Mouse (Mus musculus) heart, embryonic 14.5 days (tissue): Measurements from ENCODE around the gene Sirt6. TPM values are rescaled to one million over a fixed set of nuclear protein-coding genes. Genes with fewer than 3 reads are reported as not detected.

Experiments
- ATAC-seq: fragments of 200-750 bp; cut with Nextera tagmentation; 2 replicates; pipeline ENCODE4 v1.8.0; 2017; ENCODE audit warnings: low read depth, moderate TSS enrichment; ENCODE audit not compliant: insufficient number of reproducible peaks, insufficient read depth, low FRiP score
- H3K27ac ChIP-seq, 2 experiments: fragments of 200-500 bp in 1 of 2; fragments of 300-500 bp in 1 of 2; sonication (generic) in 1 of 2; replicated peaks in 1 of 2; 2 replicates each; pipeline ENCODE4 v1.5.1; 2012 to 2014; ENCODE audit warnings: low read depth in 2 of 2, low read length in 2 of 2, control low read depth in 1 of 2, mild to moderate bottlenecking in 1 of 2, mixed read lengths in 1 of 2; ENCODE audit not compliant: control insufficient read depth in 1 of 2, insufficient read depth in 1 of 2
- H3K27me3 ChIP-seq: fragments of 300-500 bp; sonication (generic); 2 replicates; pipeline ENCODE4 v1.6.1; 2014; ENCODE audit warnings: mild to moderate bottlenecking, low read length, control low read depth; ENCODE audit not compliant: control insufficient read depth, insufficient read depth
- H3K36me3 ChIP-seq: fragments of 300-500 bp; sonication (generic); 2 replicates; pipeline ENCODE4 v1.6.1; 2014; ENCODE audit warnings: mild to moderate bottlenecking, control low read depth, low read length, mixed read lengths; ENCODE audit not compliant: control insufficient read depth, insufficient read depth
- H3K4me1 ChIP-seq, 2 experiments: fragments of 200-500 bp in 1 of 2; fragments of 300-500 bp in 1 of 2; sonication (generic) in 1 of 2; 2 replicates each; pipeline ENCODE4 v1.6.1; 2012 to 2014; ENCODE audit warnings: low read length in 2 of 2, control low read depth in 1 of 2, mixed read lengths in 1 of 2; ENCODE audit not compliant: control insufficient read depth in 2 of 2, insufficient read depth in 2 of 2
- H3K4me2 ChIP-seq: fragments of 300-500 bp; sonication (generic); 2 replicates; pipeline ENCODE4 v1.6.1; 2014; ENCODE audit warnings: mild to moderate bottlenecking, low read length
- H3K4me3 ChIP-seq, 2 experiments: fragments of 200-500 bp in 1 of 2; fragments of 300-500 bp in 1 of 2; sonication (generic) in 1 of 2; 2 replicates each; pipeline ENCODE4 v1.5.1; 2012 to 2014; ENCODE audit warnings: low read length in 2 of 2, mild to moderate bottlenecking in 2 of 2, control low read depth in 1 of 2, low read depth in 1 of 2, moderate library complexity in 1 of 2; ENCODE audit not compliant: control insufficient read depth in 1 of 2, insufficient read depth in 1 of 2
- H3K9ac ChIP-seq: fragments of 300-500 bp; sonication (generic); 2 replicates; pipeline ENCODE4 v1.6.1; 2014; ENCODE audit warnings: mild to moderate bottlenecking, low read length
- H3K9me3 ChIP-seq: fragments of 300-500 bp; sonication (generic); 2 replicates; pipeline ENCODE4 v1.6.1; 2016; ENCODE audit warnings: low read length, control low read depth; ENCODE audit not compliant: control insufficient read depth
- WGBS: fragments of 180-500 bp; shearing (Covaris S2); extraction: QIAGEN DNeasy Blood & Tissue Kit; methylation state at CpG from one replicate; pipeline ENCODE4 v1.1.7; 2014; 5-methylcytosine and 5-hydroxymethylcytosine counted together
- polyA plus RNA-seq: library from polyadenylated mRNA; unstranded; fragments of >200 nt; fragmentation: Nextera tagmentation; extraction: Ambion mirVana; gene quantifications from 2 replicates; pipeline ENCODE4 v1.2.1, GENCODE M21; 2014

Gene Sirt6
- polyA plus RNA-seq, 1 experiment from 2014 or later, result 23.9 TPM

- H3K27ac ChIP-seq, result no peak overlapping the region
- WGBS, result 56% methylated on average over 9 of the region's 9 CpGs
- peaks cover 5% of the 10 kb centered on the region; the same call in 1 of the 2 replicates for H3K27me3 ChIP-seq
- H3K4me2 ChIP-seq, result no peak overlapping the region
- H3K9me3 ChIP-seq, result no peaks in the 10 kb centered on the region
- H3K9ac ChIP-seq, result no peak overlapping the region
- peaks cover 37% of the 10 kb centered on the region for H3K36me3 ChIP-seq
- no peak overlapping the region for H3K4me3 ChIP-seq
- ATAC-seq, result no peak
- peaks cover 11 to 15% of the 10 kb centered on the region in 2 experiments for H3K4me1 ChIP-seq
These were observed 35.8 kb downstream of the Sirt6 start for GRCm38 (mm10) chr10:81591846-81592245.

DNA sequence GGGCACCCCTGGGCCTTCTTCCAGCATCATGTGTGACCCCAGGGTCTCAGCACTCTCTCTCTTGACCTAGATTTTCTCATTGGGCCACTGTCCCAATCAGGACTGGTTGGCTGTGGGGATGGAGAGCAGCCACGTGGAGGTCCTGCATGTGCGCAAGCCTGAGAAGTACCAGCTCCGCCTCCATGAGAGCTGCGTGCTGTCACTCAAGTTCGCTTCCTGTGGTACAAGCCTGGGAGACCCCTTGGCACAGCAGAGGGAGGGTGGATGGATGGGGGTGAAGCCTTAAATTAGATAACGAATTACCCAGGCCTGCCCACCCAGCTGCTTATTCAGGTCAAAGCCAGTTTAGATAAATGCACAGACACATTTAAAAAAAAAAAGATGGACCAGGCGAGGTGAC, 38.9 kb downstream of the Sirt6 start:
- 69% methylated on average over 7 of the region's 7 CpGs for WGBS
- H3K36me3 ChIP-seq, result peaks cover 65% of the 10 kb centered on the region
- H3K9me3 ChIP-seq, result no peaks in the 10 kb centered on the region
- no peak overlapping the region for H3K27ac ChIP-seq
- H3K4me1 ChIP-seq, result no peaks in the 10 kb centered on the region
- no peak overlapping the region for H3K4me3 ChIP-seq
- no peak overlapping the region for H3K4me2 ChIP-seq
- ATAC-seq, result no peak
- no peak overlapping the region for H3K9ac ChIP-seq
- H3K27me3 ChIP-seq, result no peaks in the 10 kb centered on the region

- H3K9ac ChIP-seq, result no peak overlapping the region
- 0 out of 2 replicates have a peak, but pooled peaks cover 7% of the 10 kb centered on the region for H3K27me3 ChIP-seq
- H3K36me3 ChIP-seq, result peaks cover 64% of the 10 kb centered on the region
- H3K4me2 ChIP-seq, result no peak overlapping the region
- H3K4me1 ChIP-seq, result peaks cover 3 to 4% of the 10 kb centered on the region in 2 experiments; a peak in 1 of 4 replicates
- no peak overlapping the region for H3K27ac ChIP-seq
- ATAC-seq, result no peak
- H3K9me3 ChIP-seq, result no peaks in the 10 kb centered on the region
- H3K4me3 ChIP-seq, result no peak overlapping the region
- 51% methylated on average over 6 of the region's 6 CpGs for WGBS
These were observed 44.2 kb downstream of the Sirt6 start for GRCm38 (mm10) chr10:81583347-81583746.

GRCm38 (mm10) chr10:81580441-81581070, 47.0 kb downstream of the Sirt6 start:
- WGBS, result 49% methylated on average over 25 of the region's 25 CpGs
- H3K36me3 ChIP-seq, result peaks cover 43% of the 10 kb centered on the region
- H3K9ac ChIP-seq, result no peak overlapping the region
- H3K27ac ChIP-seq, result no peak overlapping the region
- no peak overlapping the region for H3K4me2 ChIP-seq
- H3K27me3 ChIP-seq, result 0 out of 2 replicates have a peak, but pooled peaks cover 7% of the 10 kb centered on the region
- H3K9me3 ChIP-seq, result no peaks in the 10 kb centered on the region
- no peak for ATAC-seq
- peaks cover 7% of the 10 kb centered on the region in 2 experiments; a peak in 2 of 4 replicates for H3K4me1 ChIP-seq
- no peak overlapping the region for H3K4me3 ChIP-seq

GRCm38 (mm10) chr10:81579967-81580366, 47.6 kb downstream of the Sirt6 start:
- no peak overlapping the region for H3K4me2 ChIP-seq
- no peak overlapping the region for H3K27ac ChIP-seq
- H3K27me3 ChIP-seq, result 0 out of 2 replicates have a peak, but pooled peaks cover 7% of the 10 kb centered on the region
- no peak overlapping the region for H3K9ac ChIP-seq
- ATAC-seq, result no peak
- H3K36me3 ChIP-seq, result peaks cover 37% of the 10 kb centered on the region; the same call in 1 of the 2 replicates
- no peaks in the 10 kb centered on the region for H3K9me3 ChIP-seq
- H3K4me3 ChIP-seq, result no peak overlapping the region
- peaks cover 9% of the 10 kb centered on the region in 2 experiments; a peak in 2 of 4 replicates for H3K4me1 ChIP-seq
- 65% methylated on average over 4 of the region's 4 CpGs for WGBS

GRCm38 (mm10) chr10:81575695-81576094, 51.9 kb downstream of the Sirt6 start:
- no peak for ATAC-seq
- Histone ChIP-seq H3K4me1 (peaks cover 21 to 22% of the 10 kb centered on the region in 2 experiments), H3K9me3 (no peaks in the 10 kb centered on the region), H3K36me3 (peaks cover 8% of the 10 kb centered on the region; the same call in 1 of the 2 replicates), H3K9ac (peak overlapping the region; percentile 86), H3K4me2 (peak overlapping the region; percentile 88), H3K27ac (peak overlapping the region in 1 of 2 experiments; percentile 48; a peak in 1 of 4 replicates), H3K27me3 (0 out of 2 replicates have a peak, but pooled peaks cover 3% of the 10 kb centered on the region), H3K4me3 (peak overlapping the region; percentile 66 to 74)
- WGBS, result 3% methylated on average over 6 of the region's 6 CpGs

DNA sequence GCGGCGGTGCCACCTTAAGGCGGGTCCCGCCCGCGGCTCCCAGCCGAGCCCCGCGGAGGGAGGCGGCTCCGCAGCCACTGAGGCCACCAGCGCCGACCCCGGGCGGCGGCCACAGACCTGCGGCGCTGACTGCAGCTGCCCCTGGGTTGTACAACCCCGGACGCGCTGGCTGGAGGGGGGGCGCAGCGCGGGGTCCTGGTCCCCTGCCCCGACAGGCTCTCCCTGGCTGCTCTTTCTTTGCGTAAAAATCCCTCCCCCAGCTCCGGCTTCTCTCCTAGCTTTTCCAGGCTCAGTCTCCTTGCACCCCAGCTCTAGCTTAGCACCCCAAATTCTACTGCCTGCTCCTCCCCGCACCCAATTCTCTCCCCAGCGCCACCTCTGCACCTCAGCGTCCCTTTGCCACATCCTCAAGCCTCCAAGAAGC, 52.4 kb downstream of the Sirt6 start:
- Histone ChIP-seq H3K4me2 (peak overlapping the region; percentile 88), H3K9me3 (no peaks in the 10 kb centered on the region), H3K36me3 (0 out of 2 replicates have a peak, but pooled peaks cover 7% of the 10 kb centered on the region), H3K4me1 (peaks cover 21 to 23% of the 10 kb centered on the region in 2 experiments), H3K27ac (peak overlapping the region in 1 of 2 experiments; percentile 48; a peak in 1 of 4 replicates), H3K9ac (peak overlapping the region; percentile 86), H3K4me3 (peak overlapping the region; percentile 66 to 74), H3K27me3 (0 out of 2 replicates have a peak, but pooled peaks cover 3% of the 10 kb centered on the region)
- no peak for ATAC-seq
- 0% methylated on average over 28 of the region's 30 CpGs for WGBS
